Mouse (Mus musculus) cerebellum, adult 2 months (tissue): ENCODE measurements around the gene Rasal2.

Source experiments
- CTCF ChIP-seq: fragments of 200-500 bp; IDR thresholded peaks from 2 replicates; pipeline ENCODE4 v1.5.1; 2011; ENCODE audit warnings: low read depth, mild to moderate bottlenecking, control low read depth, low read length, moderate library complexity, borderline replicate concordance; ENCODE audit not compliant: insufficient read depth
- POLR2A ChIP-seq: fragments of 200-500 bp; IDR thresholded peaks from 2 replicates; pipeline ENCODE4 v1.6.1; 2011; ENCODE audit warnings: low read length, control low read depth, borderline replicate concordance; ENCODE audit not compliant: insufficient read depth

GRCm38 (mm10) chr1:157285366-157285765 lies 127.0 kb downstream of the Rasal2 start:
- TF ChIP-seq CTCF = no peak
- no peak for TF ChIP-seq POLR2A
